Mouse (Mus musculus) testis, adult 2 months (tissue): ENCODE measurements around the gene Znrd1as. TPM values are rescaled to one million over a fixed set of nuclear protein-coding genes. Genes with fewer than 3 reads are reported as not detected.

Experiments used
- H3K27ac ChIP-seq: fragments of 200-500 bp; 2 replicates; pipeline ENCODE4 v1.5.1; 2012; ENCODE audit warnings: low read depth, low read length; ENCODE audit not compliant: control insufficient read depth, insufficient read depth
- H3K27me3 ChIP-seq: fragments of 200-500 bp; 2 replicates; pipeline ENCODE4 v1.6.1; 2012; ENCODE audit warnings: mild to moderate bottlenecking, low read length, moderate library complexity; ENCODE audit not compliant: control insufficient read depth, insufficient read depth
- H3K36me3 ChIP-seq: fragments of 200-500 bp; 2 replicates; pipeline ENCODE4 v1.6.1; 2012; ENCODE audit warnings: mild to moderate bottlenecking, low read length; ENCODE audit not compliant: control insufficient read depth, insufficient read depth
- H3K4me1 ChIP-seq: fragments of 200-500 bp; 2 replicates; pipeline ENCODE4 v1.6.1; 2012; ENCODE audit warnings: low read length; ENCODE audit not compliant: control insufficient read depth, insufficient read depth
- H3K4me3 ChIP-seq: fragments of 200-500 bp; 2 replicates; pipeline ENCODE4 v1.5.1; 2012; ENCODE audit warnings: low read depth, mild to moderate bottlenecking, low read length, moderate library complexity, mixed read lengths; ENCODE audit not compliant: control insufficient read depth
- CTCF ChIP-seq: fragments of 200-500 bp; IDR thresholded peaks from 2 replicates; pipeline ENCODE4 v1.5.1; 2012; ENCODE audit warnings: low read depth, mild to moderate bottlenecking, inconsistent platforms, low read length, moderate library complexity; ENCODE audit not compliant: control insufficient read depth, insufficient read depth, insufficient replicate concordance
- POLR2A ChIP-seq: fragments of 200-500 bp; IDR thresholded peaks from 2 replicates; pipeline ENCODE4 v1.6.1; 2012; ENCODE audit warnings: low read depth, mild to moderate bottlenecking, inconsistent platforms, low read length, moderate library complexity; ENCODE audit not compliant: control insufficient read depth
- polyA plus RNA-seq: library from polyadenylated mRNA; depleted of rRNA; stranded (reverse); fragments of >200 nt; gene quantifications from 2 replicates; pipeline ENCODE4 v1.2.3, GENCODE M21; 2012; rRNA removed

Znrd1as gene
- polyA plus RNA-seq, 1 experiment: 64.5 TPM

- Histone ChIP-seq H3K4me3 (peak overlapping the region; percentile 78), H3K4me1 (peaks cover 8% of the 10 kb centered on the region), H3K27me3 (no peaks in the 10 kb centered on the region), H3K27ac (0 out of 2 replicates have a peak overlapping the region, but pooled peaks have one; percentile 1), H3K36me3 (no peaks in the 10 kb centered on the region)
- no peak for TF ChIP-seq CTCF
- no peak for TF ChIP-seq POLR2A
Measured at GRCm38 (mm10) chr17:37002364-37003330, 44.3 kb downstream of the Znrd1as start.

- TF ChIP-seq POLR2A: no peak
- no peak for TF ChIP-seq CTCF
- Histone ChIP-seq H3K36me3 (no peaks in the 10 kb centered on the region), H3K4me3 (peak overlapping the region; percentile 78), H3K4me1 (peaks cover 8% of the 10 kb centered on the region), H3K27ac (no peak overlapping the region), H3K27me3 (no peaks in the 10 kb centered on the region)
Measured at GRCm38 (mm10) chr17:37003366-37003765, 45.0 kb downstream of the Znrd1as start.

GRCm38 (mm10) chr17:37008161-37008560 lies 49.8 kb downstream of the Znrd1as start:
- Histone ChIP-seq H3K36me3 (no peaks in the 10 kb centered on the region), H3K4me1 (no peaks in the 10 kb centered on the region; the same call in 1 of the 2 replicates)

GRCm38 (mm10) chr17:37009460-37010042 lies 51.2 kb downstream of the Znrd1as start:
- TF ChIP-seq POLR2A (no peak), CTCF (no peak)
- H3K36me3 ChIP-seq: no peaks in the 10 kb centered on the region

More at GRCm38 (mm10) chr17:37008161-37008560, 49.8 kb downstream of the Znrd1as start:
- Histone ChIP-seq H3K27ac (no peak overlapping the region), H3K27me3 (no peaks in the 10 kb centered on the region), H3K4me3 (no peak overlapping the region)
- TF ChIP-seq POLR2A (no peak), CTCF (no peak)

GRCm38 (mm10) chr17:37011719-37012118 lies 53.3 kb downstream of the Znrd1as start:
- Histone ChIP-seq H3K4me1 (no peaks in the 10 kb centered on the region), H3K27ac (no peak overlapping the region), H3K4me3 (no peak overlapping the region), H3K27me3 (no peaks in the 10 kb centered on the region), H3K36me3 (no peaks in the 10 kb centered on the region)
- TF ChIP-seq CTCF (no peak), POLR2A (no peak)

More at GRCm38 (mm10) chr17:37009460-37010042, 51.2 kb downstream of the Znrd1as start:
- Histone ChIP-seq H3K27ac (no peak overlapping the region), H3K4me3 (no peak overlapping the region), H3K4me1 (no peaks in the 10 kb centered on the region; the same call in 1 of the 2 replicates), H3K27me3 (no peaks in the 10 kb centered on the region)

- TF ChIP-seq CTCF (no peak), POLR2A (no peak)
- Histone ChIP-seq H3K36me3 (no peaks in the 10 kb centered on the region), H3K4me3 (no peak overlapping the region), H3K27me3 (no peaks in the 10 kb centered on the region), H3K4me1 (no peaks in the 10 kb centered on the region), H3K27ac (no peak overlapping the region)
Measured at GRCm38 (mm10) chr17:37012141-37012540, 53.7 kb downstream of the Znrd1as start.

Other genes with a start within 250 kb of the Znrd1as start
- gene H2-M10.5, start 185.7 kb upstream of the Znrd1as start, polyA plus RNA-seq: not detected in 2 replicates
- gene H2-M10.6, start 146.4 kb upstream of the Znrd1as start, polyA plus RNA-seq: not detected in 2 replicates
- 18.5 and 22.0 TPM in 2 replicates for gene Trim26, start 121.5 kb upstream of the Znrd1as start, polyA plus RNA-seq
- gene Trim15, start 91.4 kb upstream of the Znrd1as start, polyA plus RNA-seq: not detected in 2 replicates
- gene Trim10, start 89.0 kb upstream of the Znrd1as start, polyA plus RNA-seq: 0.04 TPM in 1 of 2 replicates, not detected in the other
- not detected in 2 replicates for gene Trim40, start 68.5 kb upstream of the Znrd1as start, polyA plus RNA-seq
- gene Trim31, start 60.5 kb upstream of the Znrd1as start, polyA plus RNA-seq: not detected in 2 replicates
- gene Rnf39, start 15.7 kb upstream of the Znrd1as start, polyA plus RNA-seq: 0.32 TPM in 2 replicates
- 891 and 948 TPM in 2 replicates for gene Ppp1r11, start 6.9 kb upstream of the Znrd1as start, polyA plus RNA-seq
- gene Znrd1, start within 50 bp of the Znrd1as start, polyA plus RNA-seq: 51.9 and 53.2 TPM in 2 replicates
- gene 2410137M14Rik, start 22.6 kb downstream of the Znrd1as start, polyA plus RNA-seq: 0.56 and 1.0 TPM in 2 replicates
- 1.6 and 2.8 TPM in 2 replicates for gene H2-M5, start 30.9 kb downstream of the Znrd1as start, polyA plus RNA-seq
- gene Zfp57, start 42.6 kb downstream of the Znrd1as start, polyA plus RNA-seq: 16.0 and 16.5 TPM in 2 replicates
- gene Mog, start 64.8 kb downstream of the Znrd1as start, polyA plus RNA-seq: 0.05 TPM in 1 of 2 replicates, not detected in the other
- gene Gabbr1, start 87.4 kb downstream of the Znrd1as start, polyA plus RNA-seq: 11.4 and 12.3 TPM in 2 replicates
- not detected in 2 replicates for gene Olfr90, start 129.9 kb downstream of the Znrd1as start, polyA plus RNA-seq
- gene Olfr91, start 139.7 kb downstream of the Znrd1as start, polyA plus RNA-seq: 0.11 and 0.22 TPM in 2 replicates
- gene Olfr92, start 161.5 kb downstream of the Znrd1as start, polyA plus RNA-seq: not detected in 2 replicates
- gene Olfr93, start 202.9 kb downstream of the Znrd1as start, polyA plus RNA-seq: 0.85 TPM in 1 of 2 replicates, not detected in the other
- gene Ubd, start 235.3 kb downstream of the Znrd1as start, polyA plus RNA-seq: not detected in 2 replicates
- gene Olfr94, start 242.4 kb downstream of the Znrd1as start, polyA plus RNA-seq: not detected in 2 replicates